Mouse (Mus musculus): ENCODE measurements around the gene Zeb2. TPM values are rescaled to one million over a fixed set of nuclear protein-coding genes. Genes with fewer than 3 reads are reported as not detected.

Zeb2 gene
- polyA plus RNA-seq, 1 experiment, result 53.0 TPM

- Histone ChIP-seq H3K4me3 (ENCODE audit: insufficient read depth, low read depth, low read length) (no peak overlapping the region), H3K27ac (replicated peaks; ENCODE audit: low read depth, low read length) (no peak overlapping the region), H3K4me1 (ENCODE audit: control insufficient read depth, insufficient read depth, insufficient read length, low read length) (peaks cover 16% of the 10 kb centered on the region)
These were observed 65.9 kb downstream of the Zeb2 start for GRCm38 (mm10) chr2:45051321-45051720.

- Histone ChIP-seq H3K4me1 (ENCODE audit: control insufficient read depth, insufficient read depth, insufficient read length, low read length) (peaks cover 15% of the 10 kb centered on the region), H3K27ac (replicated peaks; ENCODE audit: low read depth, low read length) (peak overlapping the region; percentile 45; the same call in 1 of the 2 replicates), H3K4me3 (ENCODE audit: insufficient read depth, low read depth, low read length) (no peak overlapping the region)
These were observed 67.3 kb downstream of the Zeb2 start for GRCm38 (mm10) chr2:45049923-45050322.

GRCm38 (mm10) chr2:45049279-45049678, 67.9 kb downstream of the Zeb2 start:
- H3K4me3 ChIP-seq (ENCODE audit: insufficient read depth, low read depth, low read length), result no peak overlapping the region
- H3K27ac ChIP-seq (replicated peaks; ENCODE audit: low read depth, low read length), result peak overlapping the region; percentile 4; the same call in 1 of the 2 replicates
- peaks cover 15% of the 10 kb centered on the region for H3K4me1 ChIP-seq (ENCODE audit: control insufficient read depth, insufficient read depth, insufficient read length, low read length)

GRCm38 (mm10) chr2:45040706-45041312, 76.4 kb downstream of the Zeb2 start:
- Histone ChIP-seq H3K4me1 (ENCODE audit: control insufficient read depth, insufficient read depth, insufficient read length, low read length) (peaks cover 10% of the 10 kb centered on the region), H3K27ac (replicated peaks; ENCODE audit: low read depth, low read length) (no peak overlapping the region; the same call in 1 of the 2 replicates)

GRCm38 (mm10) chr2:45039503-45039902, 77.7 kb downstream of the Zeb2 start:
- no peak overlapping the region for H3K4me3 ChIP-seq (ENCODE audit: insufficient read depth, low read depth, low read length)
- peaks cover 10% of the 10 kb centered on the region for H3K4me1 ChIP-seq (ENCODE audit: control insufficient read depth, insufficient read depth, insufficient read length, low read length)
- peak overlapping the region; percentile 14; the same call in 1 of the 2 replicates for H3K27ac ChIP-seq (replicated peaks; ENCODE audit: low read depth, low read length)

More at GRCm38 (mm10) chr2:45040706-45041312, 76.4 kb downstream of the Zeb2 start:
- H3K4me3 ChIP-seq (ENCODE audit: insufficient read depth, low read depth, low read length), result no peak overlapping the region

GRCm38 (mm10) chr2:45028091-45028638, 89.0 kb downstream of the Zeb2 start:
- no peak overlapping the region for H3K27ac ChIP-seq (replicated peaks; ENCODE audit: low read depth, low read length)
- H3K4me1 ChIP-seq (ENCODE audit: control insufficient read depth, insufficient read depth, insufficient read length, low read length), result no peaks in the 10 kb centered on the region
- no peak overlapping the region for H3K4me3 ChIP-seq (ENCODE audit: insufficient read depth, low read depth, low read length)

GRCm38 (mm10) chr2:45017186-45017800, 99.9 kb downstream of the Zeb2 start:
- H3K4me3 ChIP-seq (ENCODE audit: insufficient read depth, low read depth, low read length), result no peak overlapping the region
- H3K4me1 ChIP-seq (ENCODE audit: control insufficient read depth, insufficient read depth, insufficient read length, low read length), result peaks cover 2% of the 10 kb centered on the region; the same call in 1 of the 2 replicates
- no peak overlapping the region for H3K27ac ChIP-seq (replicated peaks; ENCODE audit: low read depth, low read length)

- Histone ChIP-seq H3K27ac (replicated peaks; ENCODE audit: low read depth, low read length) (no peak overlapping the region), H3K4me1 (ENCODE audit: control insufficient read depth, insufficient read depth, insufficient read length, low read length) (no peaks in the 10 kb centered on the region), H3K4me3 (ENCODE audit: insufficient read depth, low read depth, low read length) (no peak overlapping the region)
These were observed 103.9 kb downstream of the Zeb2 start for GRCm38 (mm10) chr2:45013325-45013724.

- no peaks in the 10 kb centered on the region for H3K4me1 ChIP-seq (ENCODE audit: control insufficient read depth, insufficient read depth, insufficient read length, low read length)
- no peak overlapping the region for H3K4me3 ChIP-seq (ENCODE audit: insufficient read depth, low read depth, low read length)
These were observed 104.5 kb downstream of the Zeb2 start for GRCm38 (mm10) chr2:45012676-45013075.

GRCm38 (mm10) chr2:45010701-45011100, 106.5 kb downstream of the Zeb2 start:
- H3K4me3 ChIP-seq (ENCODE audit: insufficient read depth, low read depth, low read length), result no peak overlapping the region

More at GRCm38 (mm10) chr2:45012676-45013075, 104.5 kb downstream of the Zeb2 start:
- no peak overlapping the region for H3K27ac ChIP-seq (replicated peaks; ENCODE audit: low read depth, low read length)

GRCm38 (mm10) chr2:44999906-45000305, 117.3 kb downstream of the Zeb2 start:
- Histone ChIP-seq H3K27ac (replicated peaks; ENCODE audit: low read depth, low read length) (no peak overlapping the region), H3K4me1 (ENCODE audit: control insufficient read depth, insufficient read depth, insufficient read length, low read length) (no peaks in the 10 kb centered on the region), H3K4me3 (ENCODE audit: insufficient read depth, low read depth, low read length) (no peak overlapping the region)

More at GRCm38 (mm10) chr2:45010701-45011100, 106.5 kb downstream of the Zeb2 start:
- Histone ChIP-seq H3K27ac (replicated peaks; ENCODE audit: low read depth, low read length) (no peak overlapping the region), H3K4me1 (ENCODE audit: control insufficient read depth, insufficient read depth, insufficient read length, low read length) (no peaks in the 10 kb centered on the region)

- H3K4me3 ChIP-seq (ENCODE audit: insufficient read depth, low read depth, low read length), result no peak overlapping the region
- no peaks in the 10 kb centered on the region for H3K4me1 ChIP-seq (ENCODE audit: control insufficient read depth, insufficient read depth, insufficient read length, low read length)
- no peak overlapping the region for H3K27ac ChIP-seq (replicated peaks; ENCODE audit: low read depth, low read length)
These were observed 118.5 kb downstream of the Zeb2 start for GRCm38 (mm10) chr2:44998710-44999109.

GRCm38 (mm10) chr2:44981646-44982045, 135.5 kb downstream of the Zeb2 start:
- H3K4me1 ChIP-seq (ENCODE audit: control insufficient read depth, insufficient read depth, insufficient read length, low read length), result peaks cover 5% of the 10 kb centered on the region; the same call in 1 of the 2 replicates
- no peak overlapping the region for H3K4me3 ChIP-seq (ENCODE audit: insufficient read depth, low read depth, low read length)
- H3K27ac ChIP-seq (replicated peaks; ENCODE audit: low read depth, low read length), result no peak overlapping the region

- Histone ChIP-seq H3K4me1 (ENCODE audit: control insufficient read depth, insufficient read depth, insufficient read length, low read length) (peaks cover 5% of the 10 kb centered on the region; the same call in 1 of the 2 replicates), H3K4me3 (ENCODE audit: insufficient read depth, low read depth, low read length) (no peak overlapping the region), H3K27ac (replicated peaks; ENCODE audit: low read depth, low read length) (no peak overlapping the region)
These were observed 138.0 kb downstream of the Zeb2 start for GRCm38 (mm10) chr2:44979042-44979721.

- H3K27ac ChIP-seq (replicated peaks; ENCODE audit: low read depth, low read length), result no peak overlapping the region
These were observed 139.2 kb downstream of the Zeb2 start for GRCm38 (mm10) chr2:44978038-44978437.

More at GRCm38 (mm10) chr2:44978038-44978437, 139.2 kb downstream of the Zeb2 start:
- Histone ChIP-seq H3K4me3 (ENCODE audit: insufficient read depth, low read depth, low read length) (no peak overlapping the region), H3K4me1 (ENCODE audit: control insufficient read depth, insufficient read depth, insufficient read length, low read length) (peaks cover 7% of the 10 kb centered on the region; the same call in 1 of the 2 replicates)

Data from brown adipose tissue, adult 24 weeks (tissue).